Mouse (Mus musculus): Measurements from ENCODE around the gene Mtch2.
"Not testable (repeated sequence)": the region's sequence is repeated elsewhere in the genome, so short reads cannot be mapped to it uniquely, and the experiment has no call there.

Gene Mtch2

GRCm38 (mm10) chr2:90846955-90847680, at the start of gene Mtch2:
Mtch2 (plus strand) TSS chr2:90847155.
- DNase-seq, result peak; percentile 98

- DNase-seq, result peak; percentile 10
These were observed 38.5 kb upstream of the Mtch2 start for GRCm38 (mm10) chr2:90808241-90809126.

GRCm38 (mm10) chr2:90810751-90811150, 36.2 kb upstream of the Mtch2 start:
- no peak for DNase-seq

GRCm38 (mm10) chr2:90815266-90815665, 31.7 kb upstream of the Mtch2 start:
- no peak for DNase-seq

- no peak for DNase-seq
These were observed 30.8 kb upstream of the Mtch2 start for GRCm38 (mm10) chr2:90816144-90816543.

- DNase-seq, result no peak
These were observed 28.2 kb upstream of the Mtch2 start for GRCm38 (mm10) chr2:90818710-90819109.

GRCm38 (mm10) chr2:90820894-90821293, 26.1 kb upstream of the Mtch2 start:
- no peak for DNase-seq

- DNase-seq, result no peak
These were observed 24.0 kb upstream of the Mtch2 start for GRCm38 (mm10) chr2:90822978-90823377.

GRCm38 (mm10) chr2:90823781-90824180, 23.2 kb upstream of the Mtch2 start:
- no peak for DNase-seq

GRCm38 (mm10) chr2:90824528-90824927, 22.4 kb upstream of the Mtch2 start:
- not testable (repeated sequence) for DNase-seq

GRCm38 (mm10) chr2:90825515-90826172, 21.3 kb upstream of the Mtch2 start:
- DNase-seq, result no peak

- DNase-seq, result no peak
These were observed 18.2 kb upstream of the Mtch2 start for GRCm38 (mm10) chr2:90828739-90829138.

GRCm38 (mm10) chr2:90833502-90833901, 13.5 kb upstream of the Mtch2 start:
- DNase-seq, result no peak

GRCm38 (mm10) chr2:90838621-90839020, 8.3 kb upstream of the Mtch2 start:
- DNase-seq, result no peak

GRCm38 (mm10) chr2:90843666-90844065, 3.3 kb upstream of the Mtch2 start:
- no peak for DNase-seq

- no peak for DNase-seq
These were observed 2.7 kb upstream of the Mtch2 start for GRCm38 (mm10) chr2:90844262-90844661.

- DNase-seq, result peak; percentile 28
These were observed 1.7 kb upstream of the Mtch2 start for GRCm38 (mm10) chr2:90845234-90845633.

GRCm38 (mm10) chr2:90846171-90846570, 784 bp upstream of the Mtch2 start:
- DNase-seq, result peak; percentile 62

GRCm38 (mm10) chr2:90846597-90846954, 379 bp upstream of the Mtch2 start:
- no peak for DNase-seq

GRCm38 (mm10) chr2:90847681-90848050, 711 bp downstream of the Mtch2 start:
- DNase-seq, result no peak

GRCm38 (mm10) chr2:90848331-90848730, 1.4 kb downstream of the Mtch2 start:
- DNase-seq, result no peak

GRCm38 (mm10) chr2:90850401-90850800, 3.4 kb downstream of the Mtch2 start:
- no peak for DNase-seq

GRCm38 (mm10) chr2:90861486-90861885, 14.5 kb downstream of the Mtch2 start:
- no peak for DNase-seq

GRCm38 (mm10) chr2:90864184-90864583, 17.2 kb downstream of the Mtch2 start:
- DNase-seq, result no peak
